Mouse (Mus musculus): Measurements from ENCODE around the gene Sdk1.

DNA sequence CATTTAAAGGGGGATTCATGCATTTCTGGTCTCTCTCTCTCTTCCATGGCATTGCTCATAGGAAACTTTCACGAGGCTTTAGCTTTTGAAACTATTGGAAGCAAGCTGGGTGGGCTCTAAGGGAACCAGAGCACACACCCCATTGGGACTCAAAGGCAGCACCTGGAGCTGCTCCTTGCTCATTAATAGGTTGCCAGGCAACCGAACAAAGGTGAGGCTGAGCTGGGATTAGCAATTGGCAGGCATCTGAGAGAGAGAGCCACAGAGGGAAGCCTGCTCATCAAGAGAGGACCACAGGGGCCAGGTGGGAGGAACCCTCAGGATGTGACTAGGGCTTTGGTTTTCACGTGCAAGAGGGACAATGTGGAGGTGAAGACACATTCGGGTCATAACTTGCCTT, 7.0 kb upstream of the Sdk1 start:
- no peak for TF ChIP-seq POLR2A (IDR thresholded peaks at IDR 0.05; ENCODE audit: borderline replicate concordance, low read depth, low read length)
- TF ChIP-seq CTCF (IDR thresholded peaks at IDR 0.05; ENCODE audit: low read depth, low read length) = no peak

Data from bone marrow macrophage, adult 2 months (primary cell).